In genomic region chr7:80781444-80782120, GRCm38 (mm10) we compare ENCODE assay signal across 8 mouse cellular contexts. TPM values are rescaled to one million over a fixed set of nuclear protein-coding genes. Genes with fewer than 3 reads are reported as not detected.
A peak's percentile ranks its signal among the peaks of the same experiment; 100 is the strongest.
DNase-seq lines count a peak whose midpoint lies in the region; ATAC-seq and TF ChIP-seq lines count a peak whose summit lies in the region.

No protein-coding gene starts in this region.

- 68% methylated on average over 9 of the region's 9 CpGs for WGBS in embryonic facial prominence, embryonic 14.5 days
- 79% methylated on average over 9 of the region's 9 CpGs for WGBS in embryonic facial prominence, embryonic 10.5 days
- WGBS in bone marrow, adult 2 months: 42% methylated on average over 9 of the region's 9 CpGs
- 25% methylated on average over 9 of the region's 9 CpGs for WGBS in lung, postnatal 0 days

- no peak overlapping the region for H3K4me2 ChIP-seq in embryonic facial prominence, embryonic 14.5 days (ENCODE audit: low read depth, low read length)
- H3K4me2 ChIP-seq in lung, postnatal 0 days (replicated peaks; ENCODE audit: low read depth, low read length): peak overlapping the region; percentile 14; the same call in 1 of the 2 replicates

- no peak for TF ChIP-seq EP300 in lung, postnatal 0 days (IDR thresholded peaks at IDR 0.05)

- no peaks in the 10 kb centered on the region for H3K27me3 ChIP-seq in embryonic facial prominence, embryonic 14.5 days (replicated peaks; ENCODE audit: control insufficient read depth, insufficient read depth, low read length)
- H3K27me3 ChIP-seq in embryonic facial prominence, embryonic 10.5 days (replicated peaks; ENCODE audit: low read depth, poor library complexity, severe bottlenecking): no peaks in the 10 kb centered on the region
- H3K27me3 ChIP-seq in lung, postnatal 0 days (replicated peaks; ENCODE audit: insufficient read depth, low read length): no peaks in the 10 kb centered on the region

- no peak for TF ChIP-seq POLR2A in bone marrow, adult 2 months (IDR thresholded peaks at IDR 0.05; ENCODE audit: borderline replicate concordance, control insufficient read depth, low read depth, low read length)

- H3K9ac ChIP-seq in embryonic facial prominence, embryonic 14.5 days (ENCODE audit: low read depth, low read length): no peak overlapping the region
- 0 out of 2 replicates have a peak overlapping the region, but pooled peaks have one; percentile 3 for H3K9ac ChIP-seq in lung, postnatal 0 days (replicated peaks; ENCODE audit: low read depth)

- intact Hi-C loops in heart, postnatal 10 days (cut with DNase I): no loop called here
- intact Hi-C loops in left cerebral cortex, postnatal 36 days (cut with DNase I): no loop called here

- no peaks in the 10 kb centered on the region for H3K9me3 ChIP-seq in embryonic facial prominence, embryonic 14.5 days (ENCODE audit: control insufficient read depth, low read length)
- H3K9me3 ChIP-seq in embryonic facial prominence, embryonic 10.5 days: no peaks in the 10 kb centered on the region
- no peaks in the 10 kb centered on the region for H3K9me3 ChIP-seq in lung, postnatal 0 days (ENCODE audit: low read length)

- no peak for DNase-seq in embryonic facial prominence, embryonic 14.5 days (ENCODE audit: low spot score)
- no peak for DNase-seq in embryonic facial prominence, embryonic 10.5 days (ENCODE audit: low spot score)
- peak; percentile 78 to 81 for DNase-seq in heart, postnatal 10 days
- DNase-seq in lung, postnatal 0 days (ENCODE audit: low spot score): no peak
- no peak for DNase-seq in frontal cortex, postnatal 14 days (ENCODE audit: low spot score in 2 of 2)
- DNase-seq in right cerebral cortex, postnatal 14 days: no peak
- DNase-seq in left cerebral cortex, postnatal 36 days (ENCODE audit: low spot score in 2 of 2): no peak

- H3K27ac ChIP-seq in embryonic facial prominence, embryonic 14.5 days (replicated peaks; ENCODE audit: low read depth, low read length): peak overlapping the region; percentile 25; the same call in 1 of the 2 replicates
- no peak overlapping the region; the same call in 1 of the 2 replicates for H3K27ac ChIP-seq in embryonic facial prominence, embryonic 10.5 days (replicated peaks)
- H3K27ac ChIP-seq in bone marrow, adult 2 months (ENCODE audit: control insufficient read depth, insufficient read depth, low read depth, low read length, poor library complexity): peak overlapping the region; percentile 74
- peak overlapping the region; percentile 81 for H3K27ac ChIP-seq in lung, postnatal 0 days (ENCODE audit: low read length)

- no peaks in the 10 kb centered on the region for H3K36me3 ChIP-seq in embryonic facial prominence, embryonic 14.5 days (ENCODE audit: control insufficient read depth, insufficient read depth, low read length)
- H3K36me3 ChIP-seq in embryonic facial prominence, embryonic 10.5 days (replicated peaks): no peaks in the 10 kb centered on the region
- no peaks in the 10 kb centered on the region for H3K36me3 ChIP-seq in lung, postnatal 0 days (ENCODE audit: insufficient read depth, low read length)

- TF ChIP-seq CTCF in bone marrow, adult 2 months (IDR thresholded peaks at IDR 0.05; ENCODE audit: control insufficient read depth, insufficient read depth, low read length): no peak
- TF ChIP-seq CTCF in lung, postnatal 0 days (IDR thresholded peaks at IDR 0.05): no peak

- peaks cover 17% of the 10 kb centered on the region for H3K4me1 ChIP-seq in embryonic facial prominence, embryonic 14.5 days (ENCODE audit: control insufficient read depth, insufficient read depth, low read length)
- H3K4me1 ChIP-seq in embryonic facial prominence, embryonic 10.5 days: peaks cover 19% of the 10 kb centered on the region
- peaks cover 15% of the 10 kb centered on the region for H3K4me1 ChIP-seq in bone marrow, adult 2 months (ENCODE audit: control insufficient read depth, insufficient read depth, low read length)
- H3K4me1 ChIP-seq in lung, postnatal 0 days (ENCODE audit: insufficient read depth, low read depth, low read length): peaks cover 29% of the 10 kb centered on the region

- no peak for ATAC-seq in embryonic facial prominence, embryonic 14.5 days (ENCODE audit: low read depth)
- ATAC-seq in lung, postnatal 0 days: no peak

- no peak overlapping the region for H3K4me3 ChIP-seq in embryonic facial prominence, embryonic 14.5 days (ENCODE audit: low read depth, low read length)
- no peak overlapping the region for H3K4me3 ChIP-seq in embryonic facial prominence, embryonic 10.5 days
- peak overlapping the region; percentile 43 for H3K4me3 ChIP-seq in bone marrow, adult 2 months (replicated peaks; ENCODE audit: control insufficient read depth, low read depth, low read length)
- H3K4me3 ChIP-seq in lung, postnatal 0 days (ENCODE audit: low read depth, low read length): no peak overlapping the region

RNA-seq across cellular contexts. Expression of gene Iqgap1, which starts 44.2 kb away (rescaled TPM):
- polyA plus RNA-seq in embryonic facial prominence, embryonic 14.5 days (2014; fragmentation: Nextera tagmentation; extraction: Ambion mirVana): 68.6 and 73.7 TPM in 2 replicates
- polyA plus RNA-seq in embryonic facial prominence, embryonic 10.5 days (2016; fragmentation: Nextera tagmentation; extraction: Ambion mirVana): 29.2 and 29.3 TPM in 2 replicates
- polyA plus RNA-seq in bone marrow, adult 2 months (2011; ENCODE audit: insufficient read depth, insufficient read length, low replicate concordance, missing spikeins): 29.4 and 62.3 TPM in 2 replicates
- 10 to 100 TPM; 74.3 to 74.9 TPM for total RNA-seq in heart, postnatal 10 days (2021)
- polyA plus RNA-seq in lung, postnatal 0 days (2015; fragmentation: Nextera tagmentation; extraction: Ambion mirVana): 153 and 183 TPM in 2 replicates
- 10 to 100 TPM; 18.5 to 26.9 TPM for total RNA-seq in left cerebral cortex, postnatal 36 days (2021)

Comparison
In these comparisons a context has a peak if more than half of its experiments do, and no peak if none do; other contexts are left out.
1. DNase-seq: peak in heart, postnatal 10 days (2 of 2); none in embryonic facial prominence, embryonic 14.5 days (single experiment), embryonic facial prominence, embryonic 10.5 days (single experiment), lung, postnatal 0 days (single experiment), frontal cortex, postnatal 14 days (0 of 2), right cerebral cortex, postnatal 14 days (single experiment) and left cerebral cortex, postnatal 36 days (0 of 2).